Mouse (Mus musculus): Measurements from ENCODE around the gene Miga1.

Miga1 gene

GRCm38 (mm10) chr3:152245273-152245910 is 94.8 kb downstream of the Miga1 start:
- peak; percentile 47 for DNase-seq (ENCODE audit: low read depth)

DNA sequence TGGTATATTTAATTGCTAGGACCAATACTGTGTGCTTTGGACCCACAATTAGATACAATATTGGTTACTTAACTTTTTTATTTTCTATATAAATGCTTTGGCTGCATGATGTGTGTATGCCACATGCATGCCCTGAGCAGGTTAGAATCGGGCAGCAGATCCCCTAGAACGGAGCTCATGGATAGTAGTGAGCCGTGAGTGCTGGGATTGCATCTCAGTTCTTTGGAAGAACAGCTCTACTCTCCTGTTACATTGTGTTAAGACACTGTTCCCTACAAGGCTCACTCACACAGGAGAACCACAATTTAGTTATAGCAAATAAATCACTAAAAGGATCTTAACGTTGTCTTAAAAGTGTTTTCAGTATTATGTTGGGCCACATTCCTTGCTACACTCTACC is 96.9 kb downstream of the Miga1 start:
- DNase-seq (ENCODE audit: low read depth) = no peak

DNA sequence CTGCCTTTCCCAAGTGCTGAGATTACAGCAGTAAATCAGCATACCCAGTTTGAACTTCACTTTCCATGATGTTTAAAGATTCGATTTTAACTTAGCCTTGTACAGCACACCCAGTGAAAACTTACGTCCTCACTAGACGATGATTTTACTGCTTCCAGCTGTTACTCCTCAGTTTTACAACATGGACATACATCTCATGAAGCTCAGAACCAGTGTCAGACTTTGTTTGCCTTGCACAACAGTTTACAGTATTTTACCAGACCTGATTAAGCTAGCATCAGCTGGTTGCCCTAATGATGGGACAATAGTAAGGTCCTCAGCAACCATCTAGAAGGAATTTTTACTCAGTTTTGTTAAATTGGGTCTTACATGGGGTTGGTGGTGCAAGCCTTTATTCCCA is 99.1 kb downstream of the Miga1 start:
- no peak for DNase-seq (ENCODE audit: low read depth)

DNA sequence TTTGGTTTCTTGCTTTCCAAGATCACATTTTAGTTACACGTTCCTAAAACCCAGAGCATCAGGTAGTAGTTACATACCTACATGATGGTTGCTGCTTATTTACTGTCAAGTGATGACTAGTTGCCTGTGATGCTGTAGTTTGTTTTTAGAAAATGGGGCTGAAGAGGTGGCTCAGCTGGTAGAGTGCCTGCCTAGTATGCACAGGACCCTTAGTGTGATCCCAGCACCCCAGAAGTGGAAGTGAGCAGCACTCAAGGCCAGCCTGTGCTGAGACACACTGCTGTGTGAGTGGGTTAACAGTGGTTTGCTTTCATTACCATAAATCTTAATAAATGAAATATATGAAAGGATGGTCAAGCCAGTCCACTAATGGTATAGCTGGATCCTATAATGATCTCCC is 100.6 kb downstream of the Miga1 start:
- DNase-seq (ENCODE audit: low read depth) = no peak

- DNase-seq (ENCODE audit: low read depth) = peak; percentile 78
Measured at GRCm38 (mm10) chr3:152238836-152239235, 101.4 kb downstream of the Miga1 start.

- no peak for DNase-seq (ENCODE audit: low read depth)
Measured at GRCm38 (mm10) chr3:152235805-152236204, 104.4 kb downstream of the Miga1 start.

GRCm38 (mm10) chr3:152235238-152235637 is 105.0 kb downstream of the Miga1 start:
- DNase-seq (ENCODE audit: low read depth) = no peak

DNA sequence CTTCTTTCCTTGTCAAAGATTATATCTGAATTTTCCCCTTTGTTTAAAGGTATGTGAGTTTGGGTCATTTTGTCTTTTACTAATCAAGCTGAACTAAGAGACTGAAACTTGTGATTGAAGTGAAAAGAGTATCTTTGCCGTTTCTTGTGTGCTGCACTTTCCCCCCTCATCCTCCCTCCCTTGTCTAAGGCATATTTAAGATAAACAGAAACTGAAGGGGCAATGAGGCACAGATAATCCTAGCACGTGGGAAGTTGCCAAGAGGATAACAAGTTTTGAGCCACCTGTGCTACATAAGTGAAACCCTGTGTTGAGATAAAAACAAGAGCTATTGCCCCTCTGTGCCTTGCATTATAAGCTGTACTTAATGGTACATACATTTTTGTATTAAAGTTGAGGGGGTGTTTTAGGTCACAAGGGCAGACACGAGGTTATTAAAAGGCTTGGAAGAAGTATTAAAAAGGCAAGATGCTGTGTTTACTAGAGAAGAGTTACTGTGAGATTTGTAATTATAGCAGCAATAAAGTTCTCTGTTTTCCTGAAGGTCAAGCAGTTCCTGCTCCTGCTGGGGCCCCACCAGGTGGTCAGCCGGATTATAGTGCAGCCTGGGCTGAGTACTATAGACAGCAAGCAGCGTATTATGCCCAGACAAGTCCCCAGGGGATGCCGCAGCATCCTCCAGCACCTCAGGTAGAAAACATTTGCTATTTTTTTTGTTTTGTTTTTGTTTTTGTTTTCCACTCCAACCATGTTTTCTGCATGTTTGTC is 108.7 kb downstream of the Miga1 start:
- DNase-seq (ENCODE audit: low read depth) = no peak

DNA sequence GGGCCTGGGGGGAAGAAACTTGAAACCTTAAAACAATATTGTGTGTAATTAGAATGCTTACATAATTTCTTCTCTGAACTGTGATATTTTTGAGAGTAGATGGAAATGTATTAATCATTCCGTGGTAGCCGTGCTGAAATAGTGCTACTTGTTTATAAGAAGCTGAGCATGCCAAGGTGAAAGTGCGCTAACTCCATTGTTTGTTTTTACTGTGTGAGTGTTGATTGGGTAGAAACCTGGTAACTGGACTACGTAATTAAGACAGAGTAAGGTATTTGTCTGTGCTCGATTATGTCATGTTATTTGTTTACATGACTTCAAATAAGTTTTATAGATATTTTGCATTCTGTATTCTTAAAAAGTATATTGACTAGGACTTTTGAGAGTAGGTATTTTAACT is 110.9 kb downstream of the Miga1 start:
- DNase-seq (ENCODE audit: low read depth) = no peak

- no peak for DNase-seq (ENCODE audit: low read depth)
Measured at GRCm38 (mm10) chr3:152228843-152229242, 111.4 kb downstream of the Miga1 start.

DNA sequence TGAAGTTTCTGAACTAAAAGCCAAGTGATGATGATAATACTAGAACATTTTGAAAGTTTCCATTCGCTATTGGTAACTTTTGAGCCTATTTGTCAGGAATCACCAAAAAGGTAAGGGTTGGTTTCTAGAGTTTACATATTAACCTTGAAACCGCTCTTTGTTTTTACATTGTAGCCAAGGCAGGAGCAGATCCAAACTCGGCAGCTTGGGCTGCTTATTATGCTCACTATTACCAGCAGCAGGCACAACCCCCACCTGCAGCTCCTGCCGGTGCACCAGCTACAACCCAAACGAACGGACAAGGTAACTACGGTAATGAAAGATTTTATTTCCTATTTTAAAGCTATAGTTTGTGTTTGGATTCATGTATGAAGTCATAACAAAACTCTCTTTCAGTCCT is 114.3 kb downstream of the Miga1 start:
- no peak for DNase-seq (ENCODE audit: low read depth)

GRCm38 (mm10) chr3:152224918-152225317 is 115.3 kb downstream of the Miga1 start:
- DNase-seq (ENCODE audit: low read depth) = no peak

Data from NIH3T3 (cell line).